Comparison of ENCODE assay signal across 5 mouse cellular contexts in genomic region chr12:41859652-41860051, GRCm38 (mm10).
DNase-seq lines count a peak whose midpoint lies in the region; ATAC-seq lines count a peak whose summit lies in the region.
"Not testable (repeated sequence)": the region's sequence is repeated elsewhere in the genome, so short reads cannot be mapped to it uniquely, and the experiment has no call there.

No protein-coding gene starts in this region.

- not testable (repeated sequence) for H3K27ac ChIP-seq in ES-E14 (ENCODE audit: insufficient read depth, low read depth, low read length, poor library complexity, severe bottlenecking); midbrain, embryonic 11.5 days (ENCODE audit: low read depth, low read length)

- not testable (repeated sequence) for ATAC-seq in midbrain, embryonic 11.5 days (ENCODE audit: low FRiP score)

- H3K4me2 ChIP-seq in midbrain, embryonic 11.5 days, result not testable (repeated sequence)

- not testable (repeated sequence) for H3K9ac ChIP-seq in ES-E14 (ENCODE audit: insufficient read depth, low read depth, low read length, poor library complexity, severe bottlenecking); midbrain, embryonic 11.5 days (ENCODE audit: low read length)

- not testable (repeated sequence) for H3K36me3 ChIP-seq in ES-E14 (ENCODE audit: control insufficient read depth, insufficient read depth, low read length, poor library complexity, severe bottlenecking); midbrain, embryonic 11.5 days (ENCODE audit: control insufficient read depth, insufficient read depth, low read length)

- in situ Hi-C loops in ES-E14 (cut with MboI; ENCODE audit: low sequenced_read_pairs in 2 of 2, unreplicated experiment in 2 of 2), result not testable (repeated sequence)

- 44% methylated on average over 5 of the region's 5 CpGs for WGBS in midbrain, embryonic 11.5 days

- DNase-seq in ES-CJ7 (ENCODE audit: low read depth, low spot score) (peak; percentile 78), ES-E14 (ENCODE audit: low read depth, low spot score) (peak; percentile 29), R1 (ENCODE audit: low read depth, low spot score) (peak; percentile 75), ZHBTc4 (ENCODE audit: low read depth, low spot score) (peak; percentile 71)
- peak; percentile 78 for DNase-seq in midbrain, embryonic 11.5 days (ENCODE audit: low spot score, missing footprints)

- H3K9me3 ChIP-seq in ES-E14 (ENCODE audit: control insufficient read depth, insufficient read depth, low read depth, low read length); midbrain, embryonic 11.5 days (ENCODE audit: control insufficient read depth, low read length): not testable (repeated sequence)

- not testable (repeated sequence) for H3K4me1 ChIP-seq in ES-E14 (ENCODE audit: control insufficient read depth in 2 of 2, insufficient read depth in 2 of 2, low read length in 2 of 2, poor library complexity in 1 of 2); midbrain, embryonic 11.5 days (ENCODE audit: control insufficient read depth, insufficient read depth, low read length)

- H3K4me3 ChIP-seq in ES-E14 (ENCODE audit: insufficient read depth in 1 of 2, low read depth in 1 of 2, low read length in 2 of 2, poor library complexity in 1 of 2, severe bottlenecking in 1 of 2); midbrain, embryonic 11.5 days (ENCODE audit: low read depth, low read length): not testable (repeated sequence)

- H3K27me3 ChIP-seq in midbrain, embryonic 11.5 days (ENCODE audit: control insufficient read depth, insufficient read depth, low read length), result not testable (repeated sequence)
